Mouse (Mus musculus) layer of hippocampus, postnatal 25 days (tissue): ENCODE data around the gene Pah. TPM values are rescaled to one million over a fixed set of nuclear protein-coding genes. Genes with fewer than 3 reads are reported as not detected.

ENCODE experiments used
- total RNA-seq, 2 experiments: library from RNA; stranded (reverse); gene quantifications; 2 replicates each; pipeline ENCODE4 v1.2.3; 2021

The Pah gene
- total RNA-seq, 2 experiments from 2014 or later, result not detected

Other genes with a start within 250 kb of the Pah start
- gene Ascl1, start 28.1 kb upstream of the Pah start, total RNA-seq, result 1 to 10 TPM; 6.0 to 7.9 TPM